Mouse (Mus musculus) lung, postnatal 4 days (tissue): ENCODE data around the gene Mtg2.

Experiments
- DNase-seq, 2 experiments: peaks; one replicate each; pipeline ENCODE4 v3.0.0; 2021

Mtg2 gene

DNA sequence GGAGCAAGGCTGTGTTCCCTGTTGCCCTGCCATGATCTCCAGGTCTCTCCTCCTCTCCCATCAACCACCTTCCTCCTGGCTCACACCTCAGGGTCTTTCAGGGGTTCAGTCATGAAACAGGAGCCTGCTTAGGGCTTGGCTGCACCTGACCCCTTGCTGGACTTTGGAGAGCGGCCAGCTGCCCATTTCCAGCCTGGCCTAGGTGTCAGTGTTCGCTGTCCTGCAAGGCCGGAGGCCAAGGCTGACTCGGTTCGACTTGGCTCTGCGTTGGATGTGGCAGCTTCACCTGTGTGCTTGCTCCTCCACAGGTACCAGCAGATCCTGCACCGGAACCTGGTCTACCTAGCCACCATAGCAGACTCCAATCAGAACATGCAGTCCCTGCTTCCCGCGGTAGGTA, 17.4 kb upstream of the Mtg2 start:
- DNase-seq: no peak

DNA sequence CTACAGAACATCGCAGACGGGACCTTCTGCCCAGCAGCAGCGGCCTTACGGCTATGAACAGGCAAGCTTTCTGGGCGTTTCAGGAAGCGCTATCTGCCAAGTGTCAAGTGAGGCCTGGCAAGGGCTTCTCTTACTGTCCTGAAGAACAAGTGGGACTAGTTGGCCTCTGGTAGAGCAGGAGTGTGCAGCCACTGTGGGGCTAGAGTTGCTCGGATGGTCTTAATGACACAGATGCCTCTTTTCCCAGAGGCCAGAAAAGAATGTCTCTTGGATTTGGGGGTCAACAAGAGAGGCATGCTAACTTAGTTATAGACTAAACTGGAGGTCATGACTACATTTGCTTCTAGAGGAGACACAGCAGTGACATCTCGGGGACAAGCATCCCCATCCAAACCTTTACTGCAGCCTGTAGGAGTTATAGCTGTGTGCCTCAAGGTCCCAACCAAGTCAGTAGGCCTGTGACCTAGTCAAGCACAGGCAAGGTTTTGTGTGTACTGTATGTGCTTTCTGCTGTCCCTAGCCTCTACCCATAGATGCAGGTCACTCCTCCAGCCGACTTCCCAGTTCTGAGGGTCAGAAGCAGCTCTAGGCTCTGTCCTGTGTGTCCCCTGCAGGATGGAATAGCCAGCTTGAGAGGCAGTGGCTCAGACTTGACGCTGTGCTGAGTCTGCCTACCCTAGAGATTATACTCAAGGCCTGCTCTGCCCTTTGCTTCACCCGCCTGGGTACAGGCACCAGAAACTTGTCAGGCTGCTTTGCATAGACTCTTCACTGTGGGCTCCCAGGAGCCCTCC, 6.9 kb upstream of the Mtg2 start:
- DNase-seq: no peak

DNA sequence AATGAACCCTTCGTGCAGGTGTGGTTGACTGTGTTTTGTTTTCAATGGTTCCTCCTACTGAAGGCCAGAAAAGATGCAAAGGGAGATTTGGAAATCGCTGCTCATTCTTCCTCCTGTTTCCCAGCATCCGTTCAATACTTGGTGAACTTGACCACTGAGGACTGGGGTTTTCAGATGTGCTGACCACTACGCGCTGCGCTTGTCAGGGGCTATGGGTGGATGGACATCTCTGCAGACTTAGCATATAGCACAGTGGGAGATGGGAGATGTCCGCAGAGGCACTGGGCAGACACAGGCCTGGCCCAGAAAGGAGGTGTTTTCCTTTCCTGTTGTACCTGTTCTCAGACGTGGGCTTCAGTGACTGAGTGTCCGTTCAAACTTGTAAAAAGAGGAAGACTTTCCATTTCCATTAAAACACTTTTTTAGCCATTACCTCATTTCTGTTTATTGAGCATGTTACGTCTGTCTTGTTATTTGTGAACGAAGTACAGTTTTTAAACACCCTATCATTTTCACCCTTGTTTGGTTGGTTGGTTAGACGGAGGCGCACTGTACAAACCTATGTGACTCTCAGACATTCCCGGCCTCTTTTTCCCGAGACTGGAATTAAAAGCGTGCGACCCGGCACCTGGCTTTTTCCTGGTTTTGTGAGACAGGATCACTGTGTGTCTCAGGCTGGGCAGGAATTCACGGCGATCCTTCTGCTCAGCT, 463 bp upstream of the Mtg2 start:
- no peak for DNase-seq

DNA sequence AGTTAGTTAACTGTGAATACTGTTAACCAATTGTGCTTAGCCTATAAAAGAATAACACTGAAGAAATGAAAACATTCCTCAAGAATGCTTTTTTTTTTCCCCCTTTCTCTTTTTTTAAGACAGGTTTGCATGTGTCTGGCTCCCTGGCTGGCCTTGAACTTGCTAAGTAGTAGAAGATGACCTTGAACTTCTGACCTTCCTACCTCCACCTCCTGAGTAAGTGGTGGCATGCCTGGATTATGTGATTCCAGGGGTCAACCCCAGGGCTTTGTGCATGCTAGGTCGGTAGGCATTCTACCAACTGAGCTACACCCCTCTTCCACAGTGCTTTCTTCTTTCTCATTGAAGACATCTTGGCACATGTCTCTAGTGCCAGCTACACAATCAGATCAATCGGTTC, 1.3 kb downstream of the Mtg2 start:
- DNase-seq: no peak

DNA sequence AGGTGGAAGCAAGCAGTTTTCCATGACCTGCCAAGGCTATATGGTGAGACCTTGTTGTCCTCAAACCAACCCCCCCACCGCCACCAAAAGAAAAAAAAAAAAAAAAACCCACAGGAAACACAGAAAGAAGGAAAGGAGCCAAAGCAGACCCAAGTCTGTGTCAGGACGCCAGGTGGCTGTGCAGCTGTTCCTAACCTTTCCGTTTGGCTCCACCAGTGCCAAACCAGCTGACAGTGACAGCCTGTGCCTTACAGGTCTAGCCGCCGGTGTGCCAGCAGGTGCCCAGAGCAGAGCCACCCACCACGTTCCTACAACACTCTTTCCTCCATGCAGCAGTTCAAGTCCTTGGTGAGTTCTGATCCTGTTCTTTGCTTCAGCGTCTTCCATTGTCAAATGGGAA, 2.5 kb downstream of the Mtg2 start:
- DNase-seq: no peak

DNA sequence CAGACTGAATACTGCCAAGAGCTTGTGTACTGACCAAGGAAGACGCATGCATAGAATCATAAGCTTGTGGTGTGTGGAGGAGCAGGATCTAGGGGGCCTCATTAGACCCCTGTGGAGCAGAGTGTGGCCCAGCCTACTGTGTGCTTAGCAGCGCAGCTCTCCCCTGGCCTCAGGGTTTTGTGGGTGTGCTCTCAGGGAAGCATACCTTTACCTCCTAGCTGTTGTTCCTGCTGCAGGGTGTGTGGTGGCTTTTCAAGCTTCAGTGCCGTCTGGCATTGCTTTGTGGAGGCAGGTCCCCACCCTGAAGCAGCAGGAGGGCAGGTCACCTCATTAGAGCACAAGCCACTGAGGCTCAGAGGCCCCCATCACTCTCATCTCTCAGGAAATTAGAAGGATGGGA, 7.2 kb downstream of the Mtg2 start:
- no peak for DNase-seq

DNA sequence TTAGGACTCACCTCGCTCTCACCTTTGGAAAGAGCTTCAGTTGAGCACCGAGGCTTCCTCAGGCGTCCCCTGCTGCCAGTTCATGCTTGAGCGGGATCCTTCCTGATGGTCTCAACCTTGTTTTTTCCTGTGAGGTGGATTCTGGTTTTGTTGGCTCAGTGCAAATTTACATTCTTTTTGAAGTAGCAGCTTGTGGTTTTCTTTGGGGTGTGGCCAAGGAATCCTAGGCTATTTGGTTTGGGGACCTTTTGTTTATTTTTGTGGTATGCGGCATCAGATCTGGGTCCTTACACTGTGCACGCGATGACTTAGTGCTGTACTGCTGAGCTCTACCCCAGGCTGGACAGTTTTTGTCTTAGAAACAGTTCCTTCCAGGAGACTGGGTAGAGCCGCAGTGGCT, 10.3 kb downstream of the Mtg2 start:
- DNase-seq: peak in 1 of 2 experiments; percentile 23

DNA sequence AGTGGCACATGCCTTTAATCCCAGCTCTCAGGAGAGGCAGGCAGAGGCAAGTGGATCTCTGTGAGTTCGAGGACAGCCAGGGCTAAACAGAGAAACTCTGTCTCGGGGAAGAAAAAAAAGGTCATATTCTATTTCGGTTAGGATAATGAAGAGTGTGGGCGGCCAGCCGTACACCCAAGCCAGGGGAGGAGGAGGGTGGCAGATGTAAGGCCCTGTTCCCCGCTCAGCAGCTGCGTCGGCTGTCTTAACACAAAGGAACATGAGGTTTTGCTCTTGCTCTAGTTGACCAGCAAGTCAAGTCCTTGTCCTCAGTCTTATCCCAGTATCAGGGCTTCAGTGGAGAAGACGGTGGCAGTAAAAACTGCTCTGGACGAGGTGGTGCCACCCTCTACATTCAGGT, 12.7 kb downstream of the Mtg2 start:
- DNase-seq: no peak

DNA sequence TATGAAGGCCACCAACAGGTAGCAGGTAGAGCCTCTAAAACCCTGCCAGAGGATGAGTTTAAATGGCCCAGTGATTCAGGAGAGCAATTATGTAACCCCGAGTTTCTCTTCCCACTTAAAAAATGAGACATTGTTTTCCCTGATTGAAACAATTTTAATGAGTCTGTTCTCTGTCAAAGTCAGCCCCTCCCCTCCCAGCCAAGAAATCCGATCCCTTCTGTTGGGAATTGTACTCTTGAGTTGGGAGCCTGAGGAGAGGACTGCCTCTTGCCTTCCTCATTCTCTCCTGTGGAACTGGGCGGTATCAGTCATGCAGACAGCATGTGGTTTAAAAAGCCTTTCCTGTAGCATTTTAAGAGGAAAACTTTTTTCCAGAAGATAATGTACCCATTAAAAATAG, 14.2 kb downstream of the Mtg2 start:
- DNase-seq: no peak

DNA sequence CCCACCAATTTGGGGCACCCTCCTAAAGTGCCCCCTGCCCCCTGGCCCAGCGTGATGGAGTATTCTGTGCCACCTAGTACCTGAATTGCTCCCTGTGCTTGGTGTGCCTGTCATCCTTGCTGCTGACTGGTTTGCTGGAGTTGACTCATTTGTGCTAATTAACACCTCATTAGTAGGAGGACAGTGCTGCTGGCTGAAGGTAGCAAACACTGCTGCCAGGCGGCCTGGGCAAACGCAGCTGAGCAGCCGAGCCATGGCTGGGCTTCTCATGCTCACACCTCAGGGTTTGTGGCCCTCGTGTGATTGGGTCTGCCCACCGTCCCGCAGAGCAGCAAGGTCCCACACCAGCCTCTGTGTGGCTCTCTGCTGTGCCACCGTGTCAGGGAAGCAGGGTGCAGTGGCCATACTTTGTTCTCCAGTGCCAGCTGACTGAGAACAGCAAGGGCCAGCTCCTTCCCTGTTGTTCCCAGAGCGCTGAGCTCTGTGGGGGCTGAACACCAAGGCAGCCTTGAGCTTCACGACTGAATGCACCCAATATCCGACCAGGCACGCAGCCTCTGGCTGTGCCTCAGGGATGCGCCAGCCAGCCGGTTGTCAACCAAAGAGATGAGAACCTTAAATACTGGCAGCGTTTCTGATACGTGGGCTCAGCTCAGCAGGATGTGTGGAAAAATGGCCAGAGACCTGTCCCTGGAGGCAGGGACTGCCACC, 15.7 kb downstream of the Mtg2 start:
- peak in 1 of 2 experiments; percentile 16 for DNase-seq

DNA sequence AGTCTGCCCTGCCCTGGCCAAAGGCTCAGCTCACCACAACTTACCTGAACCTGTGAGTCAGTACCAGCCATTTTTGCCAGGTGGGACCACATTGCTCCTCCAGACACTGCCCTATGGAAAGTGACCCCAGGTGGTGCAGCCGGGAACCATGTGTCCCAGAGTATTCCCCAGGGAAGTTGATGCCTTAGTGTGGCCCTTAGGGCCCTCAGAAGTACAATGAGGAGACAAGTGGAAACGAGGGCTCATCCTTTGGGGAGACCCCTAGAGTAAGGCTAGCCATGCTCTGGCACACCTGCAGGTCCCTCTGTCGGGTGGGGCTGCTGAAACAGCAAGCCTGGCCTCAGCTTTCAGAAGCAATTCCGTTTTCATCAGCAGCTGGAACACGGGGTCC, 16.2 kb downstream of the Mtg2 start:
- peak in 1 of 2 experiments; percentile 14 for DNase-seq

DNA sequence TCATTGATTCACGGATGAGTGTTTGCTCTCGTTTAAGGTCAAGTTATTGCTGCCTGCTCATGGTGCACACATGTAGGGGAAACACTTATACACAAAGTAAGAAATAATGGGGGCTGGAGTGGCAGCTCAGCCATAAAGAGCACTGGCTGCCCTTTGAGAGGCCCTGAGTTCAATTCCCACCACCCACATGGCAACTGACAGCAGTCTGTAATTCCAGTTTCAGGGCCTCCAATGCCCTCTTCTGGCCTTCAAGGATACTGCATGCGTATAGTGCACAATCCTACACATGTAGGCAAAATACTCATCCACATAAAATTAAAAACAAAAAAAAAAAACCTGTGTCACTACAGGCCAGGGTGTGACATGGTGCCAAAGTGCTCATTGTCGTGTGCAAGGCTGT, 17.1 kb downstream of the Mtg2 start:
- no peak for DNase-seq

DNA sequence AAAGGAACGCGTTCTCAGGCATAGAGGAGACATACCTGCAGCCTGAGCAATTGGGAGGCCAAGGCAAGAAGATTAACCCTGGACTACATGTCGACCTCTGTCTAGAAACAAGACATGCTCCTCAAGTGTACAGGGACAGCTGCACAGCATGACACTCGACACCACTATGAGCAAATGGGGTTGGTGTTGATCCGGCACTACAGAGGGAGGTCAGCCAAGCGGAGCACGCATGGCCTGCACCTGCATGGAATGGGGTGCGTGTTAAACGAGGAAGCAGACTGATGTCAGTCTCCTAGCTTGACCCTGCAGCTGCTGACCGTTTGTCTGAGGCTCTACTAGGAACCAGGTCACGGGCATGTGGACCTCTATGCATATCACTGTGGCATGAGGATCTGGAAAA, 19.9 kb downstream of the Mtg2 start:
- DNase-seq: peak in 1 of 2 experiments; percentile 13

DNA sequence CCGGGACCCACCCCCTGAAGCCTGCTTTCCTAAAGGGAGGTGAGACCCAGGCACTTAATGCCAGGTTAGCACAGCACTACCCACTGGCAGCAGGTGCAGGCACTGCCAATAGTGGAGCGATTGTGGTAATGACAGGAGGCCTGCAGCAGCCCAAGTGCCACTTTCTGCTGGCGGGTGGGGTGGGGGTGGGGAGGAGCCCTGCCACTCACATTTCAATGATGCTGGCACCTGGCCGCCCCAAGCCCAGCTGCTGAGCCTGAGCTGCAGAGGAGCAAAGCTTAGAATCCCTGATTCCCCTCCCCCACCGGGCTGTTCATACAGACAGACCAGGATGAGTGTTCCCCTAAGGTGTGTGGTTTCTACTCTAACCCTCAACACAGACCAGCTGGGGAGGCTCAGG, 25.3 kb downstream of the Mtg2 start:
- no peak for DNase-seq

DNA sequence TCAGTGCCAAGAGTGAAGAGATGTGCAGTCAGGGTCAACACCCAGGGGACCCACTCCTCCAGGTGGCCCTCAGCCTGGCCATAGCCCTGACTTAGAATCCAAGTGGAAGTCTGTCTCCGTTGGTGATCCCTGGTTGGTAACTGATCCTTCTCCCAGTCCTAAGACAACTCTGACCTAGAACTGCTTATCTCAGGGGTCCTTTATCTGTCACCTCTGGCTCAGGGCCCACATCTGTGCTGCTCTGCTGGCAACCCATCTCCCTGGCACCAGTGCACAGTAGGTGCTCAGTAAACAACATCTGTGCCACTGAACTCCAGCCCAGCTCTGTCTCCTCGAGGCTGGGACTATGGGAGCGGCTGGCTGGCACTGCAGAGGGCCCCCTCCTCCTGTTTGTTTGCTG, 27.2 kb downstream of the Mtg2 start:
- no peak for DNase-seq

DNA sequence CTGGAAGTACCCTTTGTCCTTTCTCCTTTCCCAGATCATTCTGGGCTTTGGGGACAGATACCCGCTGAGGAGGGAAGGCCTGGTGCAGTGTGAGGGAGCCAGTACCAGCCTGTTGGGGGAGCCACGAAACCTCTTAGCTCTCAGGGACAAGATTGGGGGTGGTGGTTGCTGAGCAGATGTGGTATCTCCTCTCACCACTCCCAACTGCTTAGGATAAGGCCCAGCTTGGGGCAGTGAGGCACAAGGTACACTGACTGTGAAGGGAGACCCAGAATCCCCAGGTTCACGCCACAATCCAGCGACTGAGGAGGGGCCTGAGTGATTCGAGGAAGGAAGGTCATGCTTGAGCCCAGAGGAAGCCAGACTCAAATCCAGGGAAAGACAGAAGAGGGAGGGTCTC, 27.8 kb downstream of the Mtg2 start:
- DNase-seq: peak in 1 of 2 experiments; percentile 19

DNA sequence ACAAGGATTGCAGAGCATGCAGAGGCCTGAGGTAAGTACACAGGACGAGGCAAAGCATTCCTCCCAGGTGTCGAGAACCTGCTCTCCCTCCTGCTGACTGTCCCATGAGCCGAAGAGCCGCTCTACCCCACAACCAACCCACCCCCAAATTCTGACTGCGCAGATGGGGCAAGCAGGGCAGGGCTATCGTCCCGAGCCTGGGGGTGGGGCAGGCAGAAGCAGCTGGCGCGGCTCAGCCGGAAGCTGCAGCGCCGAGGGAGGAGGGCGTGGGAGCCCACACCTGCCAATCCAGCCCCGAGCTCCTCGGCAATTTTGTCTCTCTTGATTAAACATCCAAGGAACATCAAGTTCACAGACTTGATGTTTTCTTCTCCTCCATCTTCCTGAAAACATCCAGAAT, 29.1 kb downstream of the Mtg2 start:
- peak in 1 of 2 experiments; percentile 27 for DNase-seq

DNA sequence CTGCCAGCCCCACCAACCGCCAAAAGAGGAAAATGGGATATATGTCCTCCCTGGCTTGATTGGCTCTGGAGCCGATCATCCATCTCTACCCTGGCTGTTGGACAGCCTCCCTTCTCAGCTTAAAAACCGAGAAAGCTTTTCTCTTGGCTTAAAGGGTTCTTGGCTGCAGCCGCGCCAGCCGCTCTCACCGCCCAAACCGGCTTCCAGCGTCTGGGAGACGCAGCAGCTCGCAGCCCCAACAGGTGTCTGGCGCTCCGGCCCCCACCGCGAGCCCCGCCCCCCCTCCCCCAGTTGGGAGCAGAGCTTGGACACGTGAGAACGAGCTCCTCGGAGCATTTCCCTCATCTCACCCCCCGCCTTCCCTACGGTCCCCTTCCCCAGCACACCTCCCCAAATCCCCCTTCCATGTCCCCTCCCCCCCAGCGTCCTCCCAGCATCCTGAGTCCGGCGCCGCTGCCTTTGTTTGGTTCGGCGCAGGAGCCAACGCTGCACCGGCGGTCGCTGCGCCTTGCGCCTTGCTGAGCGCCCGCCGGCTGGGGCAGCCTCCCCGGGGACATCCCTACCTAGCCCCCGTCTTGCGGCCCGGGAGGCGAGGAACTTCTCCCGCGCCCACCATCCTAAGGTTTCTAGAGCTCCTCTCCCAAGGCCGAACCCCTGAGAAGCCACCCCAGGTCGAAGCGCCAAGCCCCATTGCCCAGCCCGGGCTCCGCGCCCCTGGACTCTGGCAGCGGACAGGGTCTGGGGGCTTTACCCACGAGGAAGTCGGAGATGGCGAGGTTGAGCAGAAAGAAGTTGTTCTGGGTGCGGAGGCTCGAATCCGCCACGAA, 33.0 kb downstream of the Mtg2 start:
- peak in 1 of 2 experiments; percentile 18 for DNase-seq

DNA sequence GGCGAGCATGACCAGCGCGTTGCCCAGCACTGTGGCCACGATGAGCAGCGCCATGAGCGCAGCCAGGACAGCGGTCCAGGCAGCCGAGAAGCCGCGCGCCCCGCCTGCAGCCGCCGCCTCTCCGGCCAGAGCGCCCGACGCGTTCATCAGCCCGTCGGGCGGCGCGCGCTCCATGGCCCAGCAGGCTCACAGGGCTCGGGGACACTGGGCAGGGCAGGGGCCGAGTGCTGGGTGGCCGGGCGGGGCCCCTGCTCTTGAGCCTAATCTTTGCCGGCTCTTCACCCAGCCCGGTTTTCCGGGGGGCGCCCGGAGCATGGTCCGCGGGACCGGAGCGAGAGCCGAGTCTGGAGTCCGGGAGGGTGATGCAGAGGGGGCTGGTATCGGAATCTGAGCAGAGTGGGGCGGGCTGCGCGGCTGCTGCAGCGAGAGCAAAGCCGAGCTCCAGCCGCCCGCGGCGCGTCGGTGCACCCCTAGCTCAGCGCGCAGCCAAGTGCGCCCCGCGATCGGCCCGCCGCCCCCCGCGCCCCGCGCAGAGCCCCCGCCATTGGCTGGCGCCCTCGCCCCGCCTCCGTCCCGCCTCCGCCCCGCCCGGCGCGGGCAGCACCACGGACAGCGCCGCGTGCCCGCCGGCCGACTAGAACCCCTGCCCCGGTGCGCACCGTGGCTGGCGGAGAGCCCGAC, 33.7 kb downstream of the Mtg2 start, which contains the start of gene Hrh3:
Gene Hrh3, minus strand, starts transcription at position 511 of the 681 bp plus-strand sequence.
- DNase-seq: peak; percentile 87

DNA sequence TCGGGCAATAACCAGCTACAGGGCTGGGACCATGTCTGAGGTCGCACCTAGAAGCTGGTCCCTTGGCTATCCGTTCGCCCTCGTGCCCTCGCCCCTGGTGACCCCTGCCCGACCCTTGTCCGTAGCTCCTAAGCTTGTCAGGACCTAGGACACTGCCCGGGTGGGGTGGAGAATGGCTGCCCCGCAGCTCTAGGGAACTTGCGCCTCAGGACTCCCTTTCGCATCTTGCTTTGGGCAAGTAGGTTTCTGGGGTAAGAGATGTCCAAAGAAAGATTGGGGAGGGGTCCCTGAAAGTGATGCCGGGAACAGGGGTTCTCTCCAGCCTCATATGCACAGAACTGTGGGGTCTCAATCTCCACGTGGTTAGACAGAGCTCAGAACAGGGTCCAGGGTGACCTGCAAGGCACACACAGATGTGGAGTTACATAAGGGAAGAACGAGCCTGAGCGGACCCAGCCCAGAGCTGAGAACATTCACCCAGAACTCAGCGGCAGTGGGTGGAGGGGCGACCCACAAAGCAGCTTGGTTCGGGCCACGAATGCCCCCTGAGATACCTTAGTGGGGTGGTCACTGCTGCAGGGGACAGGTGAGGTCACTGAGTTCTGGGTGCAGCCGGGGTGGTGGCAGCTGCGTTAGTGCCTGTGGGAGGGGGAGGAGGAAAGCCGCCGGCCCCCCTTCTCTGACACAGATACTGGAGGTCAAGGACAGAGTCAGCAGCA, 34.4 kb downstream of the Mtg2 start:
- DNase-seq: peak in 1 of 2 experiments; percentile 17

DNA sequence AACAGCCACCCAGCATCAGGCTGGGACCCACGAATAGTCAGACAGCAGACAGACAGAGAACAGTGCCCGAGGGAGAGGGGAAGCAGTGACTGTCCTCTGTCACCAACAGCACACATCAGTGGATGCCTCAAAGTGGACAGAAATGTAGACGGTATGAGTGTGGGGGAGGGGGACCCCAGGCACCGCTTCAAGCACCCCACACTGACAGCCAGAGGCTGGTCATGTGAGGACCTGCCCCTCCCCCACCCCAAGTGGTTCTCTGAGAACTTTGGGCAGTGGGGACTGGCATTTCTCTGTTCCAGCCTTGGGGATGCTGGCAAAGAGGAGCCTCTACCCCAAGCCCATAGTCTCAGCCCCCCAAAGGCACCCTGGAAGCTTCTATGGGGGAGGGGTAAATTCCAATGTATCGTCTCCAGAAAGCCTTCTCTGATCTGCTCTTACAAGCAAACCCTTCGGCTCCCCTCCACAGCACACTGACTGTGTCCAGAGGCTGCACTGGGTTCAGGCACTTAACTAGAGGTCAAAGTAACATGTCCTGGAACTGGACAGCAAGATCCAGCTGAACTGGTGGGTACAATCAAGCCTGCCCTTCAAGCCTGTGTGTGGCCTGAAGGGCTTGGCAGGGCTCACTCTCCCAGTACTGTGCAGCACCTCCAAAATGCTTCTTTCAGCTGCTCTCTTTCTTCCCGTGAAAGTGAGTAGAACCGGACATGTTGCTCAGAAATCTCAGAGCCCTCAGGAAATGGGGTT, 35.2 kb downstream of the Mtg2 start:
- peak in 1 of 2 experiments; percentile 19 for DNase-seq
